ENCODE assay signal across 8 mouse cellular contexts in genomic region chr3:88139243-88140177, GRCm38 (mm10). TPM values are rescaled to one million over a fixed set of nuclear protein-coding genes. Genes with fewer than 3 reads are reported as not detected.
A peak's percentile ranks its signal among the peaks of the same experiment; 100 is the strongest.
DNase-seq lines count a peak whose midpoint lies in the region; ATAC-seq and TF ChIP-seq lines count a peak whose summit lies in the region.

No protein-coding gene starts in this region.

- H3K4me3 ChIP-seq in forebrain, postnatal 0 days (ENCODE audit: low read depth, low read length), result peak overlapping the region; percentile 51
- H3K4me3 ChIP-seq in midbrain, embryonic 13.5 days (replicated peaks), result peak overlapping the region; percentile 53

- WGBS in forebrain, postnatal 0 days, result 19% methylated on average over 25 of the region's 25 CpGs
- WGBS in midbrain, embryonic 13.5 days, result 18% methylated on average over 25 of the region's 25 CpGs

- H3K9me3 ChIP-seq in forebrain, postnatal 0 days (ENCODE audit: low read length), result no peaks in the 10 kb centered on the region
- no peaks in the 10 kb centered on the region for H3K9me3 ChIP-seq in midbrain, embryonic 13.5 days

- no peaks in the 10 kb centered on the region for H3K27me3 ChIP-seq in forebrain, postnatal 0 days (ENCODE audit: insufficient read depth, low read length)
- peaks cover 25% of the 10 kb centered on the region for H3K27me3 ChIP-seq in midbrain, embryonic 13.5 days

- no peak for ATAC-seq in forebrain, postnatal 0 days
- no peak for ATAC-seq in midbrain, embryonic 13.5 days
- ATAC-seq in granulocyte monocyte progenitor cell, adult 5-6 weeks (replicated peaks; ENCODE audit: poor library complexity, severe bottlenecking), result no peak

- H3K36me3 ChIP-seq in forebrain, postnatal 0 days (ENCODE audit: insufficient read depth), result no peaks in the 10 kb centered on the region
- no peaks in the 10 kb centered on the region for H3K36me3 ChIP-seq in midbrain, embryonic 13.5 days

- H3K4me1 ChIP-seq in forebrain, postnatal 0 days (ENCODE audit: insufficient read depth), result peaks cover 19% of the 10 kb centered on the region
- peaks cover 48% of the 10 kb centered on the region for H3K4me1 ChIP-seq in midbrain, embryonic 13.5 days (replicated peaks)

- H3K9ac ChIP-seq in forebrain, postnatal 0 days, result peak overlapping the region; percentile 51
- peak overlapping the region; percentile 66 for H3K9ac ChIP-seq in midbrain, embryonic 13.5 days (replicated peaks)

- no peak for TF ChIP-seq CTCF in brain, embryonic 14.5 days (IDR thresholded peaks at IDR 0.05; ENCODE audit: borderline replicate concordance, extremely low read depth, insufficient read depth, insufficient read length)
- TF ChIP-seq CTCF in forebrain, postnatal 0 days (IDR thresholded peaks at IDR 0.05; ENCODE audit: low read depth), result no peak

- peak overlapping the region; percentile 76 for H3K27ac ChIP-seq in forebrain, postnatal 0 days (ENCODE audit: low read depth, low read length)
- peak overlapping the region; percentile 75 for H3K27ac ChIP-seq in midbrain, embryonic 13.5 days

- H3K4me2 ChIP-seq in forebrain, postnatal 0 days (ENCODE audit: low read depth), result peak overlapping the region; percentile 99
- peak overlapping the region; percentile 90 for H3K4me2 ChIP-seq in midbrain, embryonic 13.5 days (replicated peaks)

- peak; percentile 63 to 83 for DNase-seq in left cerebral cortex, adult 18-20 months (ENCODE audit: low spot score in 2 of 2)
- DNase-seq in left cerebral cortex, postnatal 14 days (ENCODE audit: low spot score in 2 of 2), result no peak
- peak; percentile 59 for DNase-seq in brain, embryonic 14.5 days (ENCODE audit: low read depth)
- no peak for DNase-seq in forebrain, postnatal 0 days
- peak; percentile 58 for DNase-seq in kidney, postnatal 10 days
- peak; percentile 75 for DNase-seq in thymus, postnatal 4 days

- no peak for TF ChIP-seq POLR2A in brain, embryonic 14.5 days (IDR thresholded peaks at IDR 0.05; ENCODE audit: borderline replicate concordance, extremely low read depth, insufficient read depth, insufficient read length, poor library complexity, severe bottlenecking)

- intact Hi-C loops in left cerebral cortex, postnatal 14 days (cut with DNase I), result no loop called here

RNA-seq across cellular contexts. Expression of gene Mef2d, which starts 2.7 kb away (rescaled TPM):
- 100 to 1,000 TPM; 210 to 213 TPM for total RNA-seq in left cerebral cortex, adult 18-20 months (2021)
- total RNA-seq in left cerebral cortex, postnatal 14 days (2021), result 100 to 1,000 TPM; 196 to 201 TPM
- polyA plus RNA-seq in brain, embryonic 14.5 days (2012; rRNA removed), result 46.2 and 54.8 TPM in 2 replicates
- total RNA-seq in forebrain, postnatal 0 days (2014; rRNA removed), result 45.0 and 53.0 TPM in 2 replicates
- polyA plus RNA-seq in forebrain, postnatal 0 days (2015; fragmentation: Nextera tagmentation; extraction: Ambion mirVana), result 30.9 and 34.0 TPM in 2 replicates
- 15.1 and 16.9 TPM in 2 replicates for polyA plus RNA-seq in midbrain, embryonic 13.5 days (2015; fragmentation: Nextera tagmentation; extraction: Ambion mirVana)
- total RNA-seq in granulocyte monocyte progenitor cell, adult 5-6 weeks (2014; fragmentation: Nextera tagmentation), result 119 and 132 TPM in 2 replicates
- total RNA-seq in granulocyte monocyte progenitor cell, adult 5-6 weeks (2017), result 42.4 and 52.4 TPM in 2 replicates

RNA-seq across cellular contexts. Expression of gene Iqgap3, which starts 57.7 kb away (rescaled TPM):
- total RNA-seq in left cerebral cortex, adult 18-20 months (2021), result under 1 TPM; 0.16 to 0.30 TPM
- 1 to 10 TPM in 1 of 2 experiments, under 1 TPM in 1; 0.66 to 1.2 TPM for total RNA-seq in left cerebral cortex, postnatal 14 days (2021)
- polyA plus RNA-seq in brain, embryonic 14.5 days (2012; rRNA removed), result 10.1 and 17.2 TPM in 2 replicates
- total RNA-seq in forebrain, postnatal 0 days (2014; rRNA removed), result 3.1 and 6.8 TPM in 2 replicates
- 1.6 and 2.0 TPM in 2 replicates for polyA plus RNA-seq in forebrain, postnatal 0 days (2015; fragmentation: Nextera tagmentation; extraction: Ambion mirVana)
- 6.2 and 6.6 TPM in 2 replicates for polyA plus RNA-seq in midbrain, embryonic 13.5 days (2015; fragmentation: Nextera tagmentation; extraction: Ambion mirVana)
- total RNA-seq in granulocyte monocyte progenitor cell, adult 5-6 weeks (2014; fragmentation: Nextera tagmentation), result 5.9 and 9.9 TPM in 2 replicates
- 19.5 and 19.9 TPM in 2 replicates for total RNA-seq in granulocyte monocyte progenitor cell, adult 5-6 weeks (2017)

Comparison
In these comparisons a context has a peak if more than half of its experiments do, and no peak if none do; other contexts are left out.
1. DNase-seq: peak in left cerebral cortex, adult 18-20 months (2 of 2), brain, embryonic 14.5 days (single experiment), kidney, postnatal 10 days (single experiment) and thymus, postnatal 4 days (single experiment); none in left cerebral cortex, postnatal 14 days (0 of 2) and forebrain, postnatal 0 days (single experiment).